Mouse (Mus musculus) stomach, postnatal 0 days (tissue): ENCODE measurements around the gene Plekhj1.

Experiments used
- CTCF ChIP-seq: IDR thresholded peaks from 2 replicates; pipeline ENCODE4 v1.5.1; 2016; ENCODE audit warnings: antibody characterized with exemption, low read depth, mild to moderate bottlenecking, moderate library complexity
- EP300 ChIP-seq: optimal IDR thresholded peaks from 2 replicates; pipeline ENCODE3; 2016; ENCODE audit warnings: antibody characterized with exemption

- TF ChIP-seq EP300 (no peak), CTCF (no peak)
Observed at GRCm38 (mm10) chr10:80798150-80799006, at the start of gene Plekhj1, which contains the start of gene Sf3a2.
